Mouse (Mus musculus) liver, embryonic 12.5 days (tissue): ENCODE measurements around the gene Madcam1. TPM values are rescaled to one million over a fixed set of nuclear protein-coding genes. Genes with fewer than 3 reads are reported as not detected.
A peak's percentile ranks its signal among the peaks of the same experiment; 100 is the strongest.

ENCODE experiments used
- ATAC-seq: fragments of 200-750 bp; cut with Nextera tagmentation; 2 replicates; pipeline ENCODE4 v1.8.0; 2017; ENCODE audit warnings: moderate number of reproducible peaks, mild to moderate bottlenecking, moderate library complexity
- H3K27ac ChIP-seq: fragments of 300-500 bp; sonication (generic); 2 replicates; pipeline ENCODE4 v1.5.1; 2016; ENCODE audit warnings: mild to moderate bottlenecking
- H3K27me3 ChIP-seq: fragments of 300-500 bp; sonication (generic); replicated peaks from 2 replicates; pipeline ENCODE4 v1.6.1; 2016; ENCODE audit warnings: mild to moderate bottlenecking, moderate library complexity
- H3K36me3 ChIP-seq: fragments of 300-500 bp; sonication (generic); 2 replicates; pipeline ENCODE4 v1.6.1; 2016; ENCODE audit warnings: mild to moderate bottlenecking, moderate library complexity
- H3K4me1 ChIP-seq: fragments of 300-500 bp; sonication (generic); 2 replicates; pipeline ENCODE4 v1.6.1; 2016
- H3K4me2 ChIP-seq: fragments of 300-500 bp; sonication (generic); 2 replicates; pipeline ENCODE4 v1.6.1; 2016; ENCODE audit warnings: mild to moderate bottlenecking, moderate library complexity
- H3K4me3 ChIP-seq: fragments of 300-500 bp; sonication (generic); 2 replicates; pipeline ENCODE4 v1.5.1; 2016; ENCODE audit warnings: mild to moderate bottlenecking, moderate library complexity
- H3K9ac ChIP-seq: fragments of 300-500 bp; sonication (generic); 2 replicates; pipeline ENCODE4 v1.6.1; 2016; ENCODE audit warnings: mild to moderate bottlenecking, moderate library complexity
- H3K9me3 ChIP-seq: fragments of 300-500 bp; sonication (generic); replicated peaks from 2 replicates; pipeline ENCODE4 v1.6.1; 2016; ENCODE audit warnings: mild to moderate bottlenecking, moderate library complexity
- WGBS: fragments of 180-500 bp; shearing (Covaris S2); methylation state at CpG from one replicate; pipeline ENCODE4 v1.1.7; 2016; ENCODE audit not compliant: insufficient replicate concordance; 5-methylcytosine and 5-hydroxymethylcytosine counted together
- polyA plus RNA-seq: library from polyadenylated mRNA; unstranded; fragments of >200 nt; fragmentation: Nextera tagmentation; extraction: Ambion mirVana; gene quantifications from 2 replicates; pipeline ENCODE4 v1.2.1, GENCODE M21; 2016

Gene Madcam1
- polyA plus RNA-seq, 1 experiment from 2014 or later, result 0.32 TPM

GRCm38 (mm10) chr10:79717640-79718357 is 53.4 kb downstream of the Madcam1 start:
- H3K4me3 ChIP-seq, result peak overlapping the region; percentile 66; the same call in 1 of the 2 replicates
- peak overlapping the region; percentile 86 for H3K4me2 ChIP-seq
- no peak overlapping the region for H3K9ac ChIP-seq
- H3K9me3 ChIP-seq, result no peaks in the 10 kb centered on the region
- H3K27ac ChIP-seq, result no peak overlapping the region
- H3K36me3 ChIP-seq, result no peaks in the 10 kb centered on the region
- ATAC-seq, result no peak
- peaks cover 30% of the 10 kb centered on the region for H3K4me1 ChIP-seq
- H3K27me3 ChIP-seq, result peaks cover 92% of the 10 kb centered on the region
- whole genome bisulfite sequencing, result 5% methylated on average over 43 of the region's 43 CpGs

Other genes with a start within 250 kb of the Madcam1 start
- gene Vmn2r83, start 195.8 kb upstream of the Madcam1 start, polyA plus RNA-seq, result not detected in 2 replicates
- 18.0 and 19.9 TPM in 2 replicates for gene Plpp2, start 130.8 kb upstream of the Madcam1 start, polyA plus RNA-seq
- 20.1 and 20.5 TPM in 2 replicates for gene Mier2, start 109.4 kb upstream of the Madcam1 start, polyA plus RNA-seq
- not detected in 2 replicates for gene Theg, start 77.2 kb upstream of the Madcam1 start, polyA plus RNA-seq
- not detected in 2 replicates for gene C2cd4c, start 50.5 kb upstream of the Madcam1 start, polyA plus RNA-seq
- 1.2 TPM in 2 replicates for gene Shc2, start 26.6 kb upstream of the Madcam1 start, polyA plus RNA-seq
- gene Odf3l2, start 18.8 kb upstream of the Madcam1 start, polyA plus RNA-seq, result not detected in 2 replicates
- 30.4 and 34.2 TPM in 2 replicates for gene Tpgs1, start 4.8 kb downstream of the Madcam1 start, polyA plus RNA-seq
- gene Cdc34, start 17.6 kb downstream of the Madcam1 start, polyA plus RNA-seq, result 188 and 196 TPM in 2 replicates
- 0.26 and 0.41 TPM in 2 replicates for gene Gzmm, start 24.5 kb downstream of the Madcam1 start, polyA plus RNA-seq
- 1,008 and 1,045 TPM in 2 replicates for gene Bsg, start 39.9 kb downstream of the Madcam1 start, polyA plus RNA-seq
- gene Hcn2, start 52.1 kb downstream of the Madcam1 start, polyA plus RNA-seq, result 0.11 TPM in 1 of 2 replicates, not detected in the other
- gene Polrmt, start 82.0 kb downstream of the Madcam1 start, polyA plus RNA-seq, result 28.3 and 30.1 TPM in 2 replicates
- gene Fgf22, start 90.5 kb downstream of the Madcam1 start, polyA plus RNA-seq, result 0.11 and 0.13 TPM in 2 replicates
- gene Rnf126, start 102.4 kb downstream of the Madcam1 start, polyA plus RNA-seq, result 79.6 and 80.4 TPM in 2 replicates
- 0.80 and 0.98 TPM in 2 replicates for gene Fstl3, start 112.7 kb downstream of the Madcam1 start, polyA plus RNA-seq
- gene Prss57, start 126.4 kb downstream of the Madcam1 start, polyA plus RNA-seq, result 1.4 and 2.2 TPM in 2 replicates
- 12.4 and 13.2 TPM in 2 replicates for gene Palm, start 129.0 kb downstream of the Madcam1 start, polyA plus RNA-seq
- 0.49 and 0.54 TPM in 2 replicates for gene Misp, start 156.4 kb downstream of the Madcam1 start, polyA plus RNA-seq
- gene Ptbp1, start 189.9 kb downstream of the Madcam1 start, polyA plus RNA-seq, result 207 and 211 TPM in 2 replicates
- 38.4 and 38.6 TPM in 2 replicates for gene Prtn3, start 209.9 kb downstream of the Madcam1 start, polyA plus RNA-seq
- gene Plppr3, start 210.1 kb downstream of the Madcam1 start, polyA plus RNA-seq, result 8.2 and 10.0 TPM in 2 replicates
- 12.1 and 15.4 TPM in 2 replicates for gene Elane, start 221.7 kb downstream of the Madcam1 start, polyA plus RNA-seq
- gene Cfd, start 226.3 kb downstream of the Madcam1 start, polyA plus RNA-seq, result not detected in 2 replicates
- gene Med16, start 244.4 kb downstream of the Madcam1 start, polyA plus RNA-seq, result 26.6 and 27.4 TPM in 2 replicates
- 0.98 and 11.0 TPM in 2 replicates for gene Gm26602, start 246.3 kb downstream of the Madcam1 start, polyA plus RNA-seq